Mouse (Mus musculus) embryonic facial prominence, embryonic 12.5 days (tissue): ENCODE data around the gene Zdbf2. TPM values are rescaled to one million over a fixed set of nuclear protein-coding genes. Genes with fewer than 3 reads are reported as not detected.

ENCODE experiments used
- ATAC-seq: fragments of 200-750 bp; cut with Nextera tagmentation; 2 replicates; pipeline ENCODE4 v1.8.0; 2017; ENCODE audit not compliant: insufficient number of reproducible peaks, insufficient read depth, low FRiP score, low TSS enrichment
- H3K27ac ChIP-seq: fragments of 300-500 bp; sonication (generic); 2 replicates; pipeline ENCODE4 v1.5.1; 2016; ENCODE audit warnings: mild to moderate bottlenecking
- H3K27me3 ChIP-seq: fragments of 300-500 bp; sonication (generic); 2 replicates; pipeline ENCODE4 v1.6.1; 2016; ENCODE audit warnings: mild to moderate bottlenecking, moderate library complexity
- H3K36me3 ChIP-seq: fragments of 300-500 bp; sonication (generic); 2 replicates; pipeline ENCODE4 v1.6.1; 2016; ENCODE audit warnings: mild to moderate bottlenecking
- H3K4me1 ChIP-seq: fragments of 300-500 bp; sonication (generic); 2 replicates; pipeline ENCODE4 v1.6.1; 2016
- H3K4me2 ChIP-seq: fragments of 300-500 bp; sonication (generic); replicated peaks from 2 replicates; pipeline ENCODE4 v1.6.1; 2016; ENCODE audit warnings: mild to moderate bottlenecking, moderate library complexity
- H3K4me3 ChIP-seq: fragments of 300-500 bp; sonication (generic); 2 replicates; pipeline ENCODE4 v1.5.1; 2016; ENCODE audit warnings: mild to moderate bottlenecking
- H3K9ac ChIP-seq: fragments of 300-500 bp; sonication (generic); 2 replicates; pipeline ENCODE4 v1.6.1; 2016; ENCODE audit warnings: mild to moderate bottlenecking, moderate library complexity
- H3K9me3 ChIP-seq: fragments of 300-500 bp; sonication (generic); 2 replicates; pipeline ENCODE4 v1.6.1; 2016; ENCODE audit warnings: mild to moderate bottlenecking, moderate library complexity
- WGBS: fragments of 180-500 bp; shearing (Covaris S2); methylation state at CpG from one replicate; pipeline ENCODE4 v1.1.7; 2016; 5-methylcytosine and 5-hydroxymethylcytosine counted together
- polyA plus RNA-seq: library from polyadenylated mRNA; unstranded; fragments of >200 nt; fragmentation: Nextera tagmentation; extraction: Ambion mirVana; gene quantifications from 2 replicates; pipeline ENCODE4 v1.2.1, GENCODE M21; 2016

Gene Zdbf2
- polyA plus RNA-seq, result 22.2 and 24.0 TPM in 2 replicates

- Histone ChIP-seq H3K9ac (peak within 1 kb of the TSS; percentile 78), H3K27me3 (peaks cover 38% of the 10 kb centered on the region), H3K9me3 (no peaks in the 10 kb centered on the region), H3K4me1 (no peaks in the 10 kb centered on the region), H3K27ac (peak within 1 kb of the TSS; percentile 88), H3K36me3 (no peaks in the 10 kb centered on the region), H3K4me2 (peak within 1 kb of the TSS; percentile 53), H3K4me3 (peak within 1 kb of the TSS; percentile 61)
- WGBS, result under 1% methylated on average over 43 of the region's 49 CpGs
- peak; percentile 90 for ATAC-seq
Measured at GRCm38 (mm10) chr1:63272741-63273338, at the start of gene Zdbf2. TSS of gene Zdbf2 (plus strand) at chr1:63273265.

- H3K36me3 ChIP-seq, result no peaks in the 10 kb centered on the region
- H3K9me3 ChIP-seq, result no peaks in the 10 kb centered on the region
- no peak overlapping the region for H3K9ac ChIP-seq
- ATAC-seq, result no peak
- H3K4me3 ChIP-seq, result no peak overlapping the region
- H3K4me1 ChIP-seq, result peaks cover 3% of the 10 kb centered on the region; the same call in 1 of the 2 replicates
- H3K4me2 ChIP-seq, result no peak overlapping the region
- no peak overlapping the region for H3K27ac ChIP-seq
- no peaks in the 10 kb centered on the region for H3K27me3 ChIP-seq
- 88% methylated on average over 4 of the region's 4 CpGs for WGBS
Measured at GRCm38 (mm10) chr1:63225009-63225408, 48.1 kb upstream of the Zdbf2 start.

GRCm38 (mm10) chr1:63225890-63226289 lies 47.2 kb upstream of the Zdbf2 start:
- Histone ChIP-seq H3K4me2 (no peak overlapping the region), H3K36me3 (no peaks in the 10 kb centered on the region), H3K4me1 (peaks cover 3% of the 10 kb centered on the region; the same call in 1 of the 2 replicates), H3K27me3 (no peaks in the 10 kb centered on the region), H3K9me3 (no peaks in the 10 kb centered on the region), H3K27ac (no peak overlapping the region), H3K4me3 (no peak overlapping the region), H3K9ac (no peak overlapping the region)
- WGBS, result 1% methylated on average over 7 of the region's 7 CpGs
- peak; percentile 47; the same call in 1 of the 2 replicates for ATAC-seq

GRCm38 (mm10) chr1:63227241-63227640 lies 45.8 kb upstream of the Zdbf2 start:
- WGBS, result 70% methylated on average over 5 of the region's 5 CpGs
- ATAC-seq, result no peak
- H3K36me3 ChIP-seq, result no peaks in the 10 kb centered on the region

GRCm38 (mm10) chr1:63237371-63237770 lies 35.7 kb upstream of the Zdbf2 start:
- no peaks in the 10 kb centered on the region for H3K9me3 ChIP-seq
- H3K36me3 ChIP-seq, result no peaks in the 10 kb centered on the region
- no peak for ATAC-seq
- no peak overlapping the region for H3K4me3 ChIP-seq
- H3K27ac ChIP-seq, result no peak overlapping the region
- H3K9ac ChIP-seq, result no peak overlapping the region
- no peaks in the 10 kb centered on the region for H3K27me3 ChIP-seq
- H3K4me1 ChIP-seq, result no peaks in the 10 kb centered on the region
- 18% methylated on average over 5 of the region's 5 CpGs for WGBS
- H3K4me2 ChIP-seq, result no peak overlapping the region

More at GRCm38 (mm10) chr1:63227241-63227640, 45.8 kb upstream of the Zdbf2 start:
- Histone ChIP-seq H3K9ac (no peak overlapping the region), H3K4me2 (no peak overlapping the region), H3K4me3 (no peak overlapping the region), H3K9me3 (no peaks in the 10 kb centered on the region), H3K4me1 (peaks cover 3% of the 10 kb centered on the region; the same call in 1 of the 2 replicates), H3K27me3 (no peaks in the 10 kb centered on the region), H3K27ac (no peak overlapping the region)

- H3K9me3 ChIP-seq, result no peaks in the 10 kb centered on the region
- no peak overlapping the region for H3K27ac ChIP-seq
- no peak overlapping the region for H3K4me3 ChIP-seq
- WGBS, result 59% methylated on average over 4 of the region's 4 CpGs
- peaks cover 3% of the 10 kb centered on the region; the same call in 1 of the 2 replicates for H3K27me3 ChIP-seq
- H3K9ac ChIP-seq, result no peak overlapping the region
- H3K4me1 ChIP-seq, result no peaks in the 10 kb centered on the region
- H3K4me2 ChIP-seq, result no peak overlapping the region
- no peaks in the 10 kb centered on the region for H3K36me3 ChIP-seq
- no peak for ATAC-seq
Measured at GRCm38 (mm10) chr1:63239305-63239704, 33.8 kb upstream of the Zdbf2 start.

- Histone ChIP-seq H3K9me3 (no peaks in the 10 kb centered on the region), H3K4me2 (no peak overlapping the region), H3K4me1 (no peaks in the 10 kb centered on the region), H3K36me3 (no peaks in the 10 kb centered on the region), H3K27ac (no peak overlapping the region), H3K27me3 (peaks cover 4% of the 10 kb centered on the region; the same call in 1 of the 2 replicates), H3K9ac (no peak overlapping the region), H3K4me3 (no peak overlapping the region)
- 85% methylated on average over 8 of the region's 8 CpGs for WGBS
- no peak for ATAC-seq
Measured at GRCm38 (mm10) chr1:63239751-63240150, 33.3 kb upstream of the Zdbf2 start.

GRCm38 (mm10) chr1:63243854-63244253 lies 29.2 kb upstream of the Zdbf2 start:
- Histone ChIP-seq H3K36me3 (no peaks in the 10 kb centered on the region), H3K4me1 (no peaks in the 10 kb centered on the region), H3K9me3 (no peaks in the 10 kb centered on the region), H3K4me3 (no peak overlapping the region), H3K27me3 (peaks cover 14% of the 10 kb centered on the region), H3K9ac (no peak overlapping the region), H3K27ac (no peak overlapping the region), H3K4me2 (no peak overlapping the region)
- 54% methylated on average over 4 of the region's 4 CpGs for WGBS
- ATAC-seq, result no peak

- WGBS, result 1% methylated on average over 16 of the region's 16 CpGs
- H3K27ac ChIP-seq, result 0 out of 2 replicates have a peak overlapping the region, but pooled peaks have one; percentile 41
- peaks cover 32% of the 10 kb centered on the region for H3K27me3 ChIP-seq
- peak overlapping the region; percentile 24 for H3K4me3 ChIP-seq
- H3K4me1 ChIP-seq, result no peaks in the 10 kb centered on the region
- H3K4me2 ChIP-seq, result peak overlapping the region; percentile 44
- H3K36me3 ChIP-seq, result no peaks in the 10 kb centered on the region
- no peaks in the 10 kb centered on the region for H3K9me3 ChIP-seq
- peak; percentile 64; the same call in 1 of the 2 replicates for ATAC-seq
- H3K9ac ChIP-seq, result no peak overlapping the region
Measured at GRCm38 (mm10) chr1:63246862-63247521, 26.1 kb upstream of the Zdbf2 start.

- no peaks in the 10 kb centered on the region for H3K9me3 ChIP-seq
- no peaks in the 10 kb centered on the region for H3K36me3 ChIP-seq
- no peak overlapping the region for H3K27ac ChIP-seq
- H3K4me2 ChIP-seq, result peak overlapping the region; percentile 44
- peaks cover 41% of the 10 kb centered on the region for H3K27me3 ChIP-seq
- no peaks in the 10 kb centered on the region for H3K4me1 ChIP-seq
- 1% methylated on average over 18 of the region's 18 CpGs for WGBS
- ATAC-seq, result no peak
- H3K4me3 ChIP-seq, result peak overlapping the region; percentile 29
- no peak overlapping the region for H3K9ac ChIP-seq
Measured at GRCm38 (mm10) chr1:63247831-63248359, 25.2 kb upstream of the Zdbf2 start.

GRCm38 (mm10) chr1:63248360-63248851 lies 24.7 kb upstream of the Zdbf2 start:
- peak overlapping the region; percentile 44 for H3K4me2 ChIP-seq
- peaks cover 46% of the 10 kb centered on the region for H3K27me3 ChIP-seq
- H3K9me3 ChIP-seq, result no peaks in the 10 kb centered on the region
- H3K4me3 ChIP-seq, result peak overlapping the region; percentile 29
- ATAC-seq, result no peak
- H3K27ac ChIP-seq, result no peak overlapping the region
- 2% methylated on average over 43 of the region's 44 CpGs for WGBS
- H3K9ac ChIP-seq, result no peak overlapping the region
- no peaks in the 10 kb centered on the region for H3K36me3 ChIP-seq
- H3K4me1 ChIP-seq, result no peaks in the 10 kb centered on the region

GRCm38 (mm10) chr1:63249261-63249660 lies 23.8 kb upstream of the Zdbf2 start:
- no peak for ATAC-seq
- Histone ChIP-seq H3K9me3 (no peaks in the 10 kb centered on the region), H3K9ac (no peak overlapping the region), H3K4me1 (no peaks in the 10 kb centered on the region), H3K27ac (no peak overlapping the region), H3K36me3 (no peaks in the 10 kb centered on the region), H3K4me3 (no peak overlapping the region), H3K4me2 (no peak overlapping the region), H3K27me3 (peaks cover 45% of the 10 kb centered on the region)
- 29% methylated on average over 4 of the region's 4 CpGs for WGBS
